Mouse (Mus musculus) mesoderm, embryonic 11.5 days (tissue): ENCODE data around the gene Polr3g.
A peak's percentile ranks its signal among the peaks of the same experiment; 100 is the strongest.
"Not testable (repeated sequence)": the region's sequence is repeated elsewhere in the genome, so short reads cannot be mapped to it uniquely, and the experiment has no call there.

Experiments used
- DNase-seq: peaks from one replicate; pipeline ENCODE4 v3.0.0-alpha.2; 2012; ENCODE audit warnings: low read depth, low spot score

The Polr3g gene

DNA sequence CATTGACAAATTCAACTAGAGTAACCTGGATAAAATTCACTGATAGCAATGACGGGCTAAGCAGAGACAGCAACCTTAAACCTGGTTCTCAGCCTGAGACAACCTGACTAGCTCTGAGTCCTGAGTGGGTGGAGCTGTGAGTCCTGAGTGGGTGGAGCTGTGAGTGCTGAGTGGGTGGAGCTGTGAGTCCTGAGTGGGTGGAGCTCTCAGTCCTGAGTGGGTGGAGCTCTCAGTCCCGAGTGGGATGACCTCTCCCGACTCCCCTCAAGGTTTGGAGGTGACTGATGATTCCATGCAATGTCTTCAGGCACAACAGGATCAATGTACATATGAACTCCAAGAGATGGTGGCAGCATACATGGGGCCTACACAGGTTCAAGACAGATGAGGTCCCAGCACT lies 21.2 kb downstream of the Polr3g start:
- no peak for DNase-seq

DNA sequence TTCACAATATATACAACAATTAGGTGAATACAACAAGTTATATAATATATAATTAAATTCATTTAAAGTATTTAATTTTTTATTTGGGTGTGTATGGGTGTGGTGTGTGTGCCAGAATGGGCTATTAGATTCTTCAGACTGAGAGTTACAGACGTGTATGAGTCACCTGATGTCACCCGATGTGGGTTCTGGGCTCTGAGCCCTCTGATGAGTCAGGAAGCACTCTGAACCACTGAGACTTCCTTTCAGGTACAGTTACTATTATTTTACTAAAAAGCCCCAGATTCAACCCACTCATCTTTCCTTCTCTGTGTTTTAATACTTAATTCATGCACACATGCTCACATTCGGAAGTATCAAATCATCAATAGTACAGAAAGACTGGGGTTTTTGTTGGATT lies 25.9 kb downstream of the Polr3g start:
- DNase-seq = no peak

DNA sequence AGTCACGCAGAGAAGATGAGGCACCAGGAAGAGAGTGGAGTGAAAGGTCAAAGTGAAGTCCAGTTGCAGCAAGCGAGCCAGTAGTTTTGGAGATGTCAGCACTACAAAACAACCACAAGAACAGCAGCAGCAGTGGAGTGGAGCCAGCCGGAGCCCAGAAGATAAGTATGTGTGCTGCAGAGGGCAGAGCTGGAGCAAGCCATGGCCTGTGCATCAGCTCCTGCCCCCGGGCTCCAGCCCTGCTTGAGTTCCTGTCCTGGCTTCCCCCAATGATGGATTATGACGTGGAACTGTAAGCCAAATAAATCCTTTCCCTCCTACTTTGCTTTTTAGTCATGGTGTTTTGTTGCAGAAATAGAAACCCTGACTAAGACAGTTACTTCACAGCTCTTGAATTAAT lies 26.6 kb downstream of the Polr3g start:
- DNase-seq = no peak

DNA sequence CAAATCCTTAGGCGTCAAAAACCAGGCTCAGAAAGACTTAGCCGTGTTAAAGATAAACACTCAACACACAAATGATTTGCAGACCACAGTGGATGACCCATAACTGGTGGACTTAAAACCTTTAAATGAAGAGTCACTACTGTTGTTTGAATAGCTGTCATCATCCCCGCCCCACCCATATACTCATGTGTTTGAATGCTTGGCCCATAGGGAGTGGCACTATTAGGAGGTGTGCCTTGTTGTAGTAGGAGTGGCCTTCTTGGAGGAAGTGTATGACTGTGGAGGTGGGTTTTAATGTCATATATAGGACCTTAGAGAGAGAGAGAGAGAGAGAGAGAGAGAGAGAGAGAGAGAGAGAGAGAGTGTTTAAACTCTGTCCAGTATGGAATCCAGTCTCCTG lies 27.7 kb downstream of the Polr3g start:
- DNase-seq = no peak

DNA sequence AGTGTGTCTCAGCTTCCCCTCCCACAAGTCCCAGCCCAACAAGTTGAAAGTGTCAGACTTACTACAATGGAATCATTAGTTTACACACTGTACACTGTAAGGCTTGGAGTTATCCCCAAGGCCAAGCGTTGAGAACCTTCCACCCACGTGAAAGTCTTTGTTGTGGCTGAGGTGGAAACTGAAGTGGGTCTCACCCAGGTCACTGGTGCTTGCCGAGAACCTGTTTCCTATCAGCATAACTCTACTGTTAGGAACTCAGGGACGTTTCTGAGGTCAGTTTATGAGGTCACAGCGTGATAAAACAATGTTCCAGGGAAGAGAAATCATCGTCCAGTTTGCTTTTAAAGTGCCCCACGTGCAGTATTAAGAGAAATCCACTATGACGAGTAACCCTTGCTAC lies 35.5 kb downstream of the Polr3g start:
- DNase-seq = no peak

DNA sequence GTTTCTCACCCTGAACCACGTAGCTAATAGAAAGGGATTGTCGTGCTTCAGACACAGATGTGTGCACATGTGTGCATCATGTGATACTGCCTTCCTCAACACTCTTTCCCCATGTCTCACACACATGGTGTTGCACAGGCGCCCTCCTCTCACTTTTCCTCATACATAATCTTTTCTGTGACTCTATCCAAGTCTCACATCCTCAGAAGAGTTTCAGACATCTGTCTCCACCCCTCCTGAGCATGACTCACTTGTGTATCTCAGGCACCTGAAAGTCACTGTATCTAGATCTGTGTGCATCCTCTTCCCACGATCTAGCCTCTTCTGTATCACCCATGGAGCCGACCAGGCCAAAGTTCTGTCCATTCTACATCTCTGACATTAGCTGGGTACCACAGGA lies 43.1 kb downstream of the Polr3g start:
- no peak for DNase-seq

DNA sequence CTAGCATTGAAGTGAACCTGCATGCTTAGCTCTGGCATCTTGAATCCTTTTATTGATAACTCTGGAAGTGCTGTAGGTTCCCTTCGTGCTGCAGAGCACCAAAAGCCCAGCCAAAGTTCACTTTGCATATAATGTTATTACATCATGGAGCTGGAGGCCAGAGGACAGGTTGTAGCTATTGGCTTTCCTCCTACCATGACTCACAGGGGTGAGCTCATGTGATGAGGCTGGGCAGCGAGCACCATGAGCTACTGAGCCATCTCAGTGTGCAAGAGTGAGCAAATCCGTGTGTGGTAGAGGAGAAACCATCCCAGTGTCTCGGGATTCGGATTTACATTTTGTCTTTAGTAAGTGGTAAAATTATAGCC lies 46.5 kb downstream of the Polr3g start:
- DNase-seq = no peak

DNA sequence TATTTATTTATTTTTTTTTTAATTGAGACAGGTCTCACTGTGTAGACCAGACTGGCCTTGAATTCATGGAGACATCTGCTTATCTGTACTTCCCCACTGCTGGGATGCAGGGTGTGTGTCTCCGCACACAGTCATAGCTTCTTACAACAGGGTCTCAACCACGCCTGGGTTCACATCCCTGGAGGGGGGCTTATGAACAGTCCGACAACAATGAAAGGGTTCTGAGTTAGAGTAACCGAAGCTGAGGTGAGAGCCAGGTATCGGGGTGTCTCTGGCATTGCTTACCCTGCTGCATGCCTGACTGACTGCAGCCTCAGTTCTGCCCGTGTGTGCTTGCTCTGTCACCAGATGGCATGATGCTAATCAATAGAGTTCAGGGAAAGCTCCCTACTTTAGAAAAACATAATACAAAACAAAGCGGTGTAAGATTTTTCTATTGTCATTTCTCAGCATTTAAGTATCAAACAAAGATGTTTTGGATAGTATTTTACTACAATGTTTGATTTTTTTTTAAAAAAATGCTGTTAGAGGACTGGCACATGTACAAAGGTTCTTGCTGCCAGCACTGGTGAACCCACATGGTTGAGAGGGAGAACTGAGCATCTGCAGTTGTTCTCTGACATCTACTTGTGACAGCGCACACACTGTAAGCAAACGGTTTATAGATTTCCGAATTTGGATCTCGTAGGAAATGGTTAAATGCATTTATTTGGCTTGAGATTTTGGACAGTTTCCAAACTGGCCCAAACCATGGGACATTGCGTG lies 47.1 kb downstream of the Polr3g start:
- DNase-seq = no peak

DNA sequence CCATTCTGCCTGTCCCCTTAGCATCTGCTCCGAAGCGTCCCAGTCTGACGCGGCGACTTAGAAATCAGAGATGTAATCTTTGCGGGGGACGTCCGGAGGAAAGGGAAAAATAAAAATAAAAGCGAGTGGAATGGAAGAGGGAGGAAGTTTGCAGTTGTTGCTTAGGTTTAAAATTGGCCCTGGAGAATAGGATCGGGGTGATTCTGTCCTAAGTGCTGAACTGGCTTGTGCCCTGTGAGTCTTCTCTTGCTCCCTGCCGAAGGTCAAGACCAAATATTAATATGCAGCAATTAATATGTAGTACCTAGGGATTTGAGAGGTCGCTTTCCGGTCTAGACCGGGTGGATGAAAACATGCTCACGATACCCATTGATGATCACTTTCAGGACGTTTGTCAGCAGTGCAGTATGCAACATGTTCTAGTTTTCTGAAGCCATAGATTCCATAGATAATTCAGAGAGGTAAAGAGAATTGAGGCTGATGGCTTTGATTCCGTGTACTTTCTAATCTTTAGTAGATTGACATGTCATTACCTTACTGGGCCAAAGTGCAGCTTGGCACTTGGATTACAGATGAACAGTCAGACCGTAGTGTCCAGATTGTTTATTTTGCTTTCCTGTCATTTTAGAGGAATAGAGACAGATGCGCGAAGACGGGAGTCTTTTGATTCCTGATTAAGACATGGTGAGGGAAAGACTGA lies 52.6 kb downstream of the Polr3g start:
- no peak for DNase-seq

DNA sequence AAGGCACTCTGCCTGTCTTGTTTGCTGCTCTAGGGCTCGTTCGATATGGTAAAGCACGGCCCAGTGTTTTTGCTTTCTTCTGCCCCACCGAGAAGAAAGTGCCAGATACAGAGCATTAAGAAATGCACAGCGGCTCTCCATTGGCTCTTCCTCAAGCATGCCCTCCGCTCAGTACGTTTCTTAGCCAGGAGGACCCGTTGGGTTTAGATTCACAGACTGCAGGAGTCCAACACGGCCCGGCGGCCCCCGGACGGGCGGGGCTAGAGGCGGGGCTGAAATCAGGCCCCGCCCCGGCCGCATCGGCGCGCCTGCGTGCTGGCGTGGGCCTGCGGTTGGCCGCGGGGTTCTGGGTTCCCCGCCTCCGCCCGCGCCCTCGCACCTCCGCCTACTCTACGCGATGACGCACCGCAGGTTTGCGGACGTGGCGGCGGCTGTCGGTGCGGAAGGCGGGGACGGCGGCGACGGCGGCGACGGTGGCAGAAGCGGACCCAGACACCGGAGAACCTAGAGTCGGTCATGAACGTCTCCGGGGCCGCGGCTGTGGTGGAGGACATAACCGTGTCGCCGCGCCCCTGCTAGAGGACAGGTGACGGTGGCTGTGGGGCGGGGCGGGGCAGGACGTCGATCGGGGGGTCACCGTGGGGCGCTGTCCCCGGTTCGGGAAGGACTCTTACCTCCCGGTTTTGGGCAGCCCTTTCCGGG lies 53.3 kb downstream of the Polr3g start, which contains the start of gene Lysmd3:
TSS of gene Lysmd3 (plus strand) at position 313 of the 702 bp plus-strand sequence.
- DNase-seq = peak; percentile 93

DNA sequence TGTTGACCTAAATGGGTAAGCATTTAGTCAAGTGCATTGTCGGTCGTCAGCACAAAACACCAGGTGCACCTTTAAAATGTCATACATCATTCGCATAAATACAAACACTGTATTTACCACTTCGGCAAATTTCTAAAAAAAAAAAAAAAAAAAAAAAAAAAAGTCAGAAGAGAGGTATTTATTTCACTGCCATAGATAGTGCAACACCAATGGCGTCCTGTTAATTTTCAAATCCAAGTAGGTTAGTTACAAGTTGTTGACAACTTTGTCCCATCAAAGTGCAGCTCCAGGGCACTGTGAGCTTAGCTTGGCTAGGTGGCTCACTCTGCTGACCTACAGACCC lies 53.8 kb downstream of the Polr3g start:
- no peak for DNase-seq

DNA sequence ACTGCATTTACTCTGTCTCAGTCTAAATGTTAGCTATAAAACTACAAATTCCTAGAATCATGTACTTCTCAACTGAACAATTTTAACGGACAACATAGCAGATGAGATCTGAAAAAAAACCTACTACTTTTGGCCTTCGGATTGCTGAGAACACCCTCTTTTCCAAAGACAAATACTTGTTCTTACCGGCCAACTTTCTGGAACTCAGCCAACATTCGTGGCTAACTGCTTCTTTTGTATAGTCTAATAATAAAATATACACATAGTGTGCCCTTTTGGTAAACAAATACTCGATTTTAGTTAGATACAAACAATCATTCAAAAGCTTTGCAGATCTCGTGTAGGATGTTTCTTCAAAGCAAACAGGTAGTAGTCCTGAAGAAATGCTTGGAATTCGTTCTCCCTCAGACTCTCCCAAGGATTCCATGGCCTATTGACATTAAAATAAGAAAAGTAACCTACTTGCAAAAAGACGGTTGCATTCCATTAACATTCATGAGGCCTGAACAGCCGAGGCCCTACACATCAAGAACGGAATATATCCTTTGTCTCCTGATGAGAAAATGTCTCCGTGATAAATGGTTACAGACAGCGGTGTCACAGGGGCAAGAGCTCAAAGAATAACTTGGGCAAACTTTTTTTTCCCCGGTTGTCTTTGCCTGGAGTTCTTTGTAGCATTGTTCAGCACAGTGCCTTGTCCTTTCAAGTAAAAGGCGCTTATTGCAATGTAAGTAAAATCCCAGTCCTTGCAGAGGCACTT lies 54.5 kb downstream of the Polr3g start:
- DNase-seq = peak; percentile 76

DNA sequence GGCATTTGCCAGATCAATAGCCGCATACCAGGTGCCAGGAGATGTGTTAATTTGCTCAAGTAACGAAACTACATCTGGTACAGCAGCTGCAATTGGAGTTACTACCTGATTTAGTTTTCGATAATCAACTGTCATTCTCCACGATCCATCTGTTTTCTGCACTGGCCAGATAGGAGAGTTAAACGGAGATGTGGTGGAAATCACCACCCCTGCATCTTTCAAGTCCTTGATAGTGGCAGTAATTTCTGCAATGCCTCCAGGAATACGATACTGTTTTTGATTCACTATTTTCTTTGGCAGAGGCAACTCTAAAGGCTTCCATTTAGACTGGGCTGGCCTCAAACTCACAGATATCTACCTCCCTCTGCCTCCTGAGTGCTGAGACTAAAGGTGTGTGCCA lies 60.4 kb downstream of the Polr3g start:
- not testable (repeated sequence) for DNase-seq

DNA sequence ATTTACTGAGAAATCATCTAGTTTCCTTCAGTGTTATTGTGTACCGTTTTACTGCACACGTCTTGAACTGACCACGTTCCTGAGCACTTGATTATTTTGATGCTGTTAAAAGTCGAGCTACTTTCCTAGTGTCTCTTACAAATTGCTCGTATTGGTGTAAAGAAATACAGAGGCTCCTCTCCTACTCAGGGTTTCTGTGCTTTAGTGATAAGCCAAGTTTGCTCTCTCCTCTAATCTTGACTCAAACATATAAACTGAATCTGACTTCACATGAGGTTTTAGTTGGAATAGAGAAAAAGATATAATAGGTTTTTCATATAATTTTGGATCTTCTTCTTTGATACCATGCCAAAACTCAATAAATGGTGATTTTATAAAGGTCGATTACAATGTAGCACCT lies 64.5 kb downstream of the Polr3g start:
- no peak for DNase-seq

DNA sequence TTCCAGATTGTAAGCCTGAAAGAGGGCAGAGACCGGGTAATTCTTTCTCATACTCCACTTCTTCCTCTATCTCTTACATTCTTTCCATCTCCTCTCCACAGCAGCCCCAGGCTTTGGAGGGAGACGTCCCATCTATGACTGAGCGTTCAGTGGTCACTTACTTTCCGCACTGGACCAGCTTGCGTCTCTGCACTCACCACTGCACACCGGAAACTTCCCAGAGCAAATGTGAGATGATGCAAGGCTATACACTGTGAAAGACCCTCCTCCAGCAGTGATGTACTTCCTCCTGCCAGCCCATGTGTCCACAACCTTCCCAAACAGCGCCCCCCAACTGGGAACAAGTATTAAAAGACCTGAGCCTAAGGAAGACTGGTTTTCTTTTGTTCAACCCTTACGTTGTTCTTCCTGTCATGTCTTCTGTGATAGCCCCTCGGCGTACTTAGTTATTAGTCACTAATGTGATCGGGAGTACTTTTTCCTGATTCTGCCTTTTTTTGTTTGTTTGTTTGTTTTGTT lies 66.7 kb downstream of the Polr3g start:
- DNase-seq = no peak

DNA sequence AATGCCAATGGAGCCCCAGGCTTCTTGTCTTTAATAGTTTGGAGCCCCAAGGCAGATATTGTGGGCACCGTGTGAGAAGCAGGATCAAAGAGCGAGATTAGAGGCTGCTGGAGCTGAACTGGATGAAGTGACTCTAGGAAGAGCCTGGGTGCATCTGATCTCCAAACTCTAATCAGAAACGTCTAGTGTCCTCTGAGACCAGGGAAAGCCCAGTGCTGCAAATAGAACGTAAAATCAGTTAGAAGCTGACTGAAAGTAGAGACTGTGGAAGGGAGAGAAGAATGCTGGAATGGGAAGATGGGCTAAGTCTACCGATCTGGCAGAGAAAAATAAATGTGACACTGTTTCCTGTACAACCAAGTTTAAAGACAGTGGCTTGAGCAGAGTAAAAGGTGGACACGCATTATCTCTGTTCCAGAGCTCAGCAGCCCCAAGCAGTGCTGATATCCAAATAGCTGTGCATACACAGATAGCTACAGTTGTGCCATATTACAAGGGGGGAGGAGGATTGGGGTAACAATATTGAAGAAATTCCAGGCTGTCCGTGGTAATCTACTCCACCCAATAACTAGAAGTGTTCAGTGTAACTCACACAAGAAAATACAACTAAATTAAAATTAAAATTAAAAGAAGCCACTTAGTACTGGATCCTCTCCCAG lies 68.2 kb downstream of the Polr3g start:
- DNase-seq = no peak

DNA sequence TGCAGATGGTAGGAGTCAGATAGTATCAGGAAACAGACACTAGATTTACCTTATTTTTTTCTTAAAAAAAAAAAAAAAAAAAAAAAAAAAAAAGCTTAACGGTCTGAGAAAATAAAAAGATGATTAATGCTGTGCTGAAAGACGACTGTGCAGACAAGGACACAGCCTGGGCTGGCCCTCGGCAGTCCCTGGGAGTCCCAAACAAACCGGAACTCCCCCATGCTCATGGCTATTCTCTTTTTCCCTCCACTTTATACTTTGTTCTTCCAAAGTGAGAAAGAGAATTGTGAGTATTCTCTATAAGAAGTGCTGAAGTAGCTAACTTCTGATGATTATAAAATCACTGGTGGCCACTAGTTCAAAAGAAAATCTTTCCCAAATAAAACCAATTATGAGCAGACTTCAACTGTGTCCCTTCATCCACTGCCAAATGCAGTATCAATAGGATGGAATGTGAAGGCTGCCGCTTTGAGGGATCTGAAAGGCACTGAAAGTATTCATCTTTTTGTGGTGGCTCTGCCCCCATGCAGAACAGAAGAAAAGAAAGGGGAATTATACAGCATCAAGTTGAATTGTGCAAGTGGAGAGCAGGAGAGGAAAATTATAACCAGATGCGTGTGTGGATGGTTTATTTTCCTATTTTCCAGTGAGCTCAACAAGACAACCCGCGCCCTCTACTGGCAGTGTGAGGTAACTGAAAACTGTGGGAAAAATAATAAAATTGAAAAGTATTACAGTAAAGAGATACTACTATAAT lies 69.3 kb downstream of the Polr3g start:
- peak; percentile 76 for DNase-seq

DNA sequence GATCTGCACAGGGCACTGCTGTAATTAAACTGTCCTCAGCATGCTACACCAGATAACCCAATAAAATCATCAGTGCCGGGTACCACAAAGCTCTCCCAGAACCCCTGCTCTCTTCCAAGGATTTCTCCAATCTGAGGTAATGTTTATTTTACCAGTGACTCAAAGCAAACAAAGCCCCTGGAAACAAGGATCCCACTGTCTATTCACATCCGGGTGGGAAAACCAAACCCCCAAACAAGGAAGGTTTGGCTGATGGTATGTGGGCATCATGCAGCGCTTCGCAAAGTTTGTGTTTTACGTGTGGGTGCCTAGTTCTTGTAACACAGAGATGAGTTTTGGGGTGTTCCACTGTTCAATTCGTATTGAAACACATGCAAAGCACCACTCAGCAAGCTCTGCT lies 69.9 kb downstream of the Polr3g start:
- no peak for DNase-seq

DNA sequence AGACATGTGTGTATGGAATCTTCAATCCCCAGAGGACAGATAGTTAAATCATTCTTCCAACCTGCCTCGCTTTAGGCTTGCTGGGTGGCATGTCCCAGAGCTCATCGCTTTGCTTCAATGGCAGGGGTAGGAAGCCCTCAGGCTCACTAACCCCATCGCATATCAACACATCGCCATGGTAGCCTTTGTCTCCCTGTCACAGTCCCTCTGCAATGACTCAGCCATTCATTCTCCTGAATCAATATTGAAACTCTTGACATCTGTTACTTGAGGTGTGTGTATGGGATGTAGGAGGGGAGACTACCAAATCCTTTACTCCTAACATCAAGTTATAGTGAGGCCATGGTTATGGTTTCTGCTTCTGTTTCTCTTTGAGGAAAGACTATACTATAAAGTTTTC lies 71.2 kb downstream of the Polr3g start:
- peak; percentile 66 for DNase-seq

DNA sequence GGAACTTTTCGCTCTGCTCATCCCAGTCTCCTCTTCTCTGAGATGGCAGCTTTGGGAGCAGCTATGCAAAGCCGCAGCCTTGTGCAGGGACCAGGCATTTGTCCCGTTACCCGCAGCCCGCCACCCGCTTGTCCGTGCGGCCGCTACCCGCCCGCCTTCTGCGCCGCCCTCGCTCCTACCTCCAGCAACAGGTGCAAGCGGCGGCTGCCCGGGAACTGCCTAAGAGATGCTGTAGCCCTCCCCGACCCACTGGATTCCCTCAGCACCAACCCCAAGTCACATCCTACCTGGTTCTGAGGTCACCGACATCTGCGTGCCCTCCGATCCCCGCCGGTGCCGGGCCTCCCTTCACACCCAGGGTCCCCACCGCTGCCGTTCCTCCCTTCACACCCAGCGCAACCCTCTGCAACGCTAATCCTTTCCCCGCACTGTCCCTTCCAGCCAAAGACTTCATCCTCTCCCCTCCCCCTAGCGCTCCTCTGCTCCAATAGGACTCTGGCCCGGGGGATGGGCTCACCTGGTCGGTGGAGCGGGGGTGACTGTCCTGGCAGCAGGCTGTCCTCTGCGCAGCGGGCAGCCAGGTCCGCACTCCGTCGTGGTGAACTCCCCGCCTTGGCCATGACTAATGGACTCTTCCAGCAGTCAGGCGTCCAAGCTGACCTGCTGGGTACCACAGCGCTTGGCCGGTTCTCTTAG lies 77.9 kb downstream of the Polr3g start, which contains the start of gene Adgrv1:
TSS of gene Adgrv1 (minus strand) at position 435 of the 696 bp plus-strand sequence.
- DNase-seq = peak; percentile 96
